In genomic region chr1:88623040-88623439, GRCm38 (mm10) we compare ENCODE assay signal across 21 mouse cellular contexts.
A peak's percentile ranks its signal among the peaks of the same experiment; 100 is the strongest.
DNase-seq lines count a peak whose midpoint lies in the region; ATAC-seq and TF ChIP-seq lines count a peak whose summit lies in the region.
"Had no signal": no experiment of that assay in that cellular context is flagged by ENCODE, and none has a peak within 500 bp of the region (broad histone marks: within the 10 kb centered on the region; RNA-seq: fewer than 3 reads in every experiment).

No protein-coding gene starts in this region.

- TF ChIP-seq CTCF in liver, postnatal 0 days (IDR thresholded peaks at IDR 0.05; ENCODE audit: low read depth) = no peak

- no peak for TF ChIP-seq EP300 in liver, postnatal 0 days (IDR thresholded peaks at IDR 0.05; ENCODE audit: low read depth)

- peak; percentile 17 for DNase-seq in embryo, embryonic 10 days (ENCODE audit: low spot score)
- no peak for DNase-seq in embryo, embryonic 10.5 days (ENCODE audit: low spot score)
- no peak for DNase-seq in forebrain, embryonic 11.5 days (ENCODE audit: low spot score)
- no peak for DNase-seq in hindbrain, embryonic 11.5 days (ENCODE audit: low spot score)
- DNase-seq in midbrain, embryonic 14.5 days = peak; percentile 52
- no peak for DNase-seq in liver, postnatal 0 days
- no peak for DNase-seq in cerebellum, postnatal 14 days
- DNase-seq in heart, embryonic 10.5 days (ENCODE audit: low spot score) = no peak
- DNase-seq: adrenal gland, adult 2 months; cerebellum, adult 11 months; cerebellum, postnatal 25 days; kidney, adult 18-20 months; kidney, postnatal 14 days; lung, postnatal 36 days; spleen, adult 18-20 months had no signal

- H3K27ac ChIP-seq in forebrain, embryonic 11.5 days (ENCODE audit: low read depth, low read length) = 0 out of 2 replicates have a peak overlapping the region, but pooled peaks have one; percentile 25
- H3K27ac ChIP-seq in hindbrain, embryonic 11.5 days (ENCODE audit: low read depth, low read length) = 0 out of 2 replicates have a peak overlapping the region, but pooled peaks have one; percentile 12
- H3K27ac ChIP-seq in midbrain, embryonic 14.5 days (replicated peaks; ENCODE audit: low read depth, low read length) = 0 out of 2 replicates have a peak overlapping the region, but pooled peaks have one; percentile 3
- no peak overlapping the region for H3K27ac ChIP-seq in liver, postnatal 0 days (ENCODE audit: low read depth)
- H3K27ac ChIP-seq in heart, embryonic 10.5 days = no peak overlapping the region
- H3K27ac ChIP-seq: embryonic facial prominence, embryonic 12.5 days; limb, embryonic 15.5 days; midbrain, embryonic 12.5 days; stomach, embryonic 15.5 days had no signal

- H3K9me3 ChIP-seq in forebrain, embryonic 11.5 days (ENCODE audit: control insufficient read depth, low read length) = no peaks in the 10 kb centered on the region
- H3K9me3 ChIP-seq in hindbrain, embryonic 11.5 days (ENCODE audit: control insufficient read depth, low read length) = no peaks in the 10 kb centered on the region
- H3K9me3 ChIP-seq in midbrain, embryonic 14.5 days (ENCODE audit: control insufficient read depth, low read length) = no peaks in the 10 kb centered on the region
- H3K9me3 ChIP-seq in liver, postnatal 0 days (ENCODE audit: low read length) = no peaks in the 10 kb centered on the region
- H3K9me3 ChIP-seq in heart, embryonic 10.5 days = no peaks in the 10 kb centered on the region
- H3K9me3 ChIP-seq: embryonic facial prominence, embryonic 12.5 days; G1E; heart, embryonic 15.5 days; limb, embryonic 15.5 days; midbrain, embryonic 12.5 days; stomach, embryonic 15.5 days had no signal

- H3K4me2 ChIP-seq in forebrain, embryonic 11.5 days (ENCODE audit: low read depth, low read length, severe bottlenecking) = no peak overlapping the region
- no peak overlapping the region for H3K4me2 ChIP-seq in hindbrain, embryonic 11.5 days (replicated peaks; ENCODE audit: low read depth, low read length)
- no peak overlapping the region for H3K4me2 ChIP-seq in midbrain, embryonic 14.5 days (ENCODE audit: low read length)
- no peak overlapping the region for H3K4me2 ChIP-seq in liver, postnatal 0 days (ENCODE audit: low read depth, low read length)
- H3K4me2 ChIP-seq: embryonic facial prominence, embryonic 12.5 days; heart, embryonic 15.5 days; limb, embryonic 15.5 days; midbrain, embryonic 12.5 days; stomach, embryonic 15.5 days had no signal

- 71% methylated on average over 10 of the region's 10 CpGs for WGBS in forebrain, embryonic 11.5 days
- WGBS in hindbrain, embryonic 11.5 days = 57% methylated on average over 10 of the region's 10 CpGs
- WGBS in midbrain, embryonic 14.5 days = 55% methylated on average over 10 of the region's 10 CpGs
- WGBS in liver, postnatal 0 days (ENCODE audit: insufficient replicate concordance) = 80% methylated on average over 10 of the region's 10 CpGs
- WGBS in heart, embryonic 10.5 days = 64% methylated on average over 10 of the region's 10 CpGs

- no peaks in the 10 kb centered on the region for H3K36me3 ChIP-seq in forebrain, embryonic 11.5 days (ENCODE audit: control insufficient read depth, insufficient read depth, low read length)
- no peaks in the 10 kb centered on the region for H3K36me3 ChIP-seq in hindbrain, embryonic 11.5 days (ENCODE audit: control insufficient read depth, insufficient read depth, low read length)
- no peaks in the 10 kb centered on the region for H3K36me3 ChIP-seq in midbrain, embryonic 14.5 days (ENCODE audit: control insufficient read depth, insufficient read depth, low read length)
- no peaks in the 10 kb centered on the region for H3K36me3 ChIP-seq in liver, postnatal 0 days (replicated peaks; ENCODE audit: insufficient read depth, low read length)
- H3K36me3 ChIP-seq in heart, embryonic 10.5 days = no peaks in the 10 kb centered on the region
- H3K36me3 ChIP-seq: embryonic facial prominence, embryonic 12.5 days; G1E; heart, embryonic 15.5 days; limb, embryonic 15.5 days; midbrain, embryonic 12.5 days; stomach, embryonic 15.5 days had no signal

- no peak overlapping the region for H3K9ac ChIP-seq in forebrain, embryonic 11.5 days (ENCODE audit: low read length)
- H3K9ac ChIP-seq in hindbrain, embryonic 11.5 days (ENCODE audit: low read depth, low read length) = no peak overlapping the region
- H3K9ac ChIP-seq in midbrain, embryonic 14.5 days (replicated peaks; ENCODE audit: low read length) = no peak overlapping the region
- no peak overlapping the region for H3K9ac ChIP-seq in liver, postnatal 0 days (replicated peaks)
- H3K9ac ChIP-seq: embryonic facial prominence, embryonic 12.5 days; heart, embryonic 15.5 days; limb, embryonic 15.5 days; midbrain, embryonic 12.5 days; stomach, embryonic 15.5 days had no signal

- H3K27me3 ChIP-seq in forebrain, embryonic 11.5 days (ENCODE audit: control insufficient read depth, insufficient read depth, low read length) = no peaks in the 10 kb centered on the region
- no peaks in the 10 kb centered on the region for H3K27me3 ChIP-seq in hindbrain, embryonic 11.5 days (ENCODE audit: control insufficient read depth, insufficient read depth, low read length)
- no peaks in the 10 kb centered on the region for H3K27me3 ChIP-seq in midbrain, embryonic 14.5 days (ENCODE audit: control insufficient read depth, insufficient read depth, low read length)
- no peaks in the 10 kb centered on the region for H3K27me3 ChIP-seq in liver, postnatal 0 days (ENCODE audit: insufficient read depth, low read length)
- H3K27me3 ChIP-seq in heart, embryonic 10.5 days (ENCODE audit: insufficient read depth, poor library complexity, severe bottlenecking) = no peaks in the 10 kb centered on the region
- H3K27me3 ChIP-seq: embryonic facial prominence, embryonic 12.5 days; heart, embryonic 15.5 days; limb, embryonic 15.5 days; midbrain, embryonic 12.5 days; stomach, embryonic 15.5 days had no signal

- no peak overlapping the region for H3K4me3 ChIP-seq in forebrain, embryonic 11.5 days (ENCODE audit: low read depth, low read length)
- no peak overlapping the region for H3K4me3 ChIP-seq in hindbrain, embryonic 11.5 days (ENCODE audit: low read depth, low read length)
- H3K4me3 ChIP-seq in midbrain, embryonic 14.5 days (replicated peaks; ENCODE audit: low read depth, low read length) = no peak overlapping the region
- no peak overlapping the region for H3K4me3 ChIP-seq in liver, postnatal 0 days (ENCODE audit: low read depth, low read length)
- no peak overlapping the region for H3K4me3 ChIP-seq in heart, embryonic 10.5 days
- H3K4me3 ChIP-seq: embryonic facial prominence, embryonic 12.5 days; heart, embryonic 15.5 days; limb, embryonic 15.5 days; midbrain, embryonic 12.5 days; stomach, embryonic 15.5 days had no signal

- no peak for ATAC-seq in forebrain, embryonic 11.5 days (replicated peaks; ENCODE audit: low FRiP score)
- no peak for ATAC-seq in hindbrain, embryonic 11.5 days (ENCODE audit: low FRiP score)
- ATAC-seq in midbrain, embryonic 14.5 days (ENCODE audit: low FRiP score, low TSS enrichment) = no peak
- ATAC-seq in liver, postnatal 0 days = no peak

- H3K4me1 ChIP-seq in forebrain, embryonic 11.5 days (replicated peaks; ENCODE audit: control insufficient read depth, insufficient read depth, low read length) = peaks cover 4% of the 10 kb centered on the region; the same call in 1 of the 2 replicates
- H3K4me1 ChIP-seq in hindbrain, embryonic 11.5 days (replicated peaks; ENCODE audit: control insufficient read depth, insufficient read depth, low read length) = peaks cover 2% of the 10 kb centered on the region; the same call in 1 of the 2 replicates
- no peaks in the 10 kb centered on the region; the same call in 1 of the 2 replicates for H3K4me1 ChIP-seq in midbrain, embryonic 14.5 days (ENCODE audit: control insufficient read depth, insufficient read depth, low read length)
- H3K4me1 ChIP-seq in liver, postnatal 0 days (ENCODE audit: insufficient read depth) = no peaks in the 10 kb centered on the region
- H3K4me1 ChIP-seq in heart, embryonic 10.5 days = peaks cover 13% of the 10 kb centered on the region
- H3K4me1 ChIP-seq: limb, embryonic 15.5 days; stomach, embryonic 15.5 days had no signal

Comparison
In these comparisons a context has a peak if more than half of its experiments do, and no peak if none do; other contexts are left out.
1. DNase-seq: peak in embryo, embryonic 10 days (single experiment) and midbrain, embryonic 14.5 days (single experiment); none in embryo, embryonic 10.5 days (single experiment), forebrain, embryonic 11.5 days (single experiment), hindbrain, embryonic 11.5 days (single experiment), liver, postnatal 0 days (single experiment), cerebellum, postnatal 14 days (0 of 2) and heart, embryonic 10.5 days (single experiment).
2. H3K27ac ChIP-seq: peak in forebrain, embryonic 11.5 days (single experiment), hindbrain, embryonic 11.5 days (single experiment) and midbrain, embryonic 14.5 days (single experiment); none in liver, postnatal 0 days (single experiment) and heart, embryonic 10.5 days (single experiment).